Mouse (Mus musculus) neural tube, embryonic 14.5 days (tissue): ENCODE data around the gene Gm49383. TPM values are rescaled to one million over a fixed set of nuclear protein-coding genes. Genes with fewer than 3 reads are reported as not detected.
"Not testable (repeated sequence)": the region's sequence is repeated elsewhere in the genome, so short reads cannot be mapped to it uniquely, and the experiment has no call there.

Source experiments
- ATAC-seq: fragments of 200-750 bp; cut with Nextera tagmentation; 2 replicates; pipeline ENCODE4 v1.8.0; 2017; ENCODE audit warnings: low read depth, mild to moderate bottlenecking, moderate TSS enrichment, moderate library complexity
- H3K27ac ChIP-seq: fragments of 300-500 bp; sonication (generic); 2 replicates; pipeline ENCODE4 v1.5.1; 2014; ENCODE audit warnings: low read depth, mild to moderate bottlenecking, control low read depth, low read length, moderate library complexity, mixed read lengths
- H3K27me3 ChIP-seq: fragments of 300-500 bp; sonication (generic); 2 replicates; pipeline ENCODE4 v1.6.1; 2014; ENCODE audit warnings: low read length; ENCODE audit not compliant: control insufficient read depth, insufficient read depth
- H3K36me3 ChIP-seq: fragments of 300-500 bp; sonication (generic); 2 replicates; pipeline ENCODE4 v1.6.1; 2014; ENCODE audit warnings: low read length, mixed read lengths; ENCODE audit not compliant: control insufficient read depth, insufficient read depth
- H3K4me1 ChIP-seq: fragments of 300-500 bp; sonication (generic); 2 replicates; pipeline ENCODE4 v1.6.1; 2014; ENCODE audit warnings: low read length; ENCODE audit not compliant: control insufficient read depth, insufficient read depth
- H3K4me2 ChIP-seq: fragments of 300-500 bp; sonication (generic); 2 replicates; pipeline ENCODE4 v1.6.1; 2014; ENCODE audit warnings: mild to moderate bottlenecking, low read depth, low read length, control low read depth
- H3K4me3 ChIP-seq: fragments of 300-500 bp; sonication (generic); 2 replicates; pipeline ENCODE4 v1.5.1; 2014; ENCODE audit warnings: low read depth, low read length, control low read depth, mixed read lengths
- H3K9ac ChIP-seq: fragments of 300-500 bp; sonication (generic); replicated peaks from 2 replicates; pipeline ENCODE4 v1.6.1; 2014; ENCODE audit warnings: low read depth, mild to moderate bottlenecking, control low read depth, low read length, mixed read lengths
- H3K9me3 ChIP-seq: fragments of 300-500 bp; sonication (generic); 2 replicates; pipeline ENCODE4 v1.6.1; 2016; ENCODE audit warnings: low read length; ENCODE audit not compliant: control insufficient read depth
- WGBS: fragments of 180-500 bp; shearing (Covaris S2); extraction: QIAGEN DNeasy Blood & Tissue Kit; methylation state at CpG from one replicate; pipeline ENCODE4 v1.1.7; 2014; 5-methylcytosine and 5-hydroxymethylcytosine counted together
- polyA plus RNA-seq: library from polyadenylated mRNA; unstranded; fragments of >200 nt; fragmentation: Nextera tagmentation; extraction: Ambion mirVana; gene quantifications from 2 replicates; pipeline ENCODE4 v1.2.1, GENCODE M21; 2014

The Gm49383 gene
- polyA plus RNA-seq, 1 experiment from 2014 or later, result 11.8 TPM

GRCm38 (mm10) chr12:69177526-69177925 lies 19.4 kb downstream of the Gm49383 start:
- no peak overlapping the region for H3K9ac ChIP-seq
- no peaks in the 10 kb centered on the region for H3K36me3 ChIP-seq
- no peaks in the 10 kb centered on the region for H3K27me3 ChIP-seq
- no peak overlapping the region for H3K4me3 ChIP-seq
- H3K9me3 ChIP-seq, result no peaks in the 10 kb centered on the region
- ATAC-seq, result no peak
- H3K4me2 ChIP-seq, result no peak overlapping the region
- H3K27ac ChIP-seq, result no peak overlapping the region
- 68% methylated on average over 3 of the region's 3 CpGs for WGBS
- no peaks in the 10 kb centered on the region for H3K4me1 ChIP-seq

GRCm38 (mm10) chr12:69175975-69176374 lies 20.9 kb downstream of the Gm49383 start:
- Histone ChIP-seq H3K4me2 (no peak overlapping the region), H3K27ac (no peak overlapping the region)
- 97% methylated on average over 3 of the region's 3 CpGs for WGBS

GRCm38 (mm10) chr12:69171307-69171706 lies 25.6 kb downstream of the Gm49383 start:
- H3K4me2 ChIP-seq, result no peak overlapping the region
- WGBS, result 99% methylated on average over 2 of the region's 2 CpGs
- no peaks in the 10 kb centered on the region for H3K36me3 ChIP-seq
- no peak overlapping the region for H3K9ac ChIP-seq
- ATAC-seq, result no peak
- H3K27ac ChIP-seq, result no peak overlapping the region
- H3K4me3 ChIP-seq, result no peak overlapping the region
- no peaks in the 10 kb centered on the region for H3K27me3 ChIP-seq
- peaks cover 4% of the 10 kb centered on the region for H3K4me1 ChIP-seq
- H3K9me3 ChIP-seq, result no peaks in the 10 kb centered on the region

More at GRCm38 (mm10) chr12:69175975-69176374, 20.9 kb downstream of the Gm49383 start:
- H3K4me1 ChIP-seq, result no peaks in the 10 kb centered on the region
- no peaks in the 10 kb centered on the region for H3K27me3 ChIP-seq
- no peak for ATAC-seq
- H3K9me3 ChIP-seq, result no peaks in the 10 kb centered on the region
- H3K36me3 ChIP-seq, result no peaks in the 10 kb centered on the region
- H3K9ac ChIP-seq, result no peak overlapping the region
- H3K4me3 ChIP-seq, result no peak overlapping the region

DNA sequence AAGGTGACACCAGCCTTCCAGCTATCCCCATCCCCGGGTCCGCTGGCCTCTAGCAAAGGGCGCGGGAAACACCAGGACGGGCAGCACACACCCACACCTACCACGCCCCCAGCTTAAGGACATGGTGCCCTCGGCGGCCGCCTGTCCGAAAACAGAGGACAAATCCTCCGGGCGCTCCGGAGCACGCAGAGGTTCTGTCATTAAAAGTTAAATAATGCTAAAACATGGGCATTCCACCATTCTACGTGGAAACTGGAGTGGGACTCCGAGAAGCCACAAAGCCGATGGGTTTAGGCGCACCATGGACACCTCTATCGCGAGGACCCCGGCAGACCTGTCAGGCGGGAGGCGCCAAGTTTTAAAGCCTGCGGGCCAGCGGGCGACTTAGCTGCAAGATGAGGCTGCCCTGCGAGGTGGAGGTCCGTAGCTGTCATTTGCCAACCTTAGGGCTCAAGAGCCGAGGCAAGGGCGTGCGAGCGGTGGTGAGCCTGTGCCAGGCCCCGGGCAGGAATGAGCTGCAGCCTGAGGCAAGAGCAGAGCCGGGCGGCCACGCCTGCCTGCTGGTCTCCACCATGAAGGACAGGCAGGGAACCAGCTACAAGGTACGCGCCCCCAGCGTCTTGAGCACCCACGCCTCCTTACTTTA lies 28.3 kb downstream of the Gm49383 start, which contains the start of gene Lrr1:
Gene Lrr1 (plus strand): TSS at position 354 of the 646 bp plus-strand sequence.
- peak within 1 kb of the TSS; percentile 72 for H3K27ac ChIP-seq
- H3K27me3 ChIP-seq, result no peaks in the 10 kb centered on the region
- no peaks in the 10 kb centered on the region for H3K36me3 ChIP-seq
- H3K4me1 ChIP-seq, result peaks cover 4% of the 10 kb centered on the region
- ATAC-seq, result peak; percentile 95
- peak within 1 kb of the TSS; percentile 93 for H3K4me2 ChIP-seq
- H3K9ac ChIP-seq, result peak within 1 kb of the TSS; percentile 62
- no peaks in the 10 kb centered on the region for H3K9me3 ChIP-seq
- H3K4me3 ChIP-seq, result peak within 1 kb of the TSS; percentile 55
- WGBS, result under 1% methylated on average over 40 of the region's 40 CpGs

DNA sequence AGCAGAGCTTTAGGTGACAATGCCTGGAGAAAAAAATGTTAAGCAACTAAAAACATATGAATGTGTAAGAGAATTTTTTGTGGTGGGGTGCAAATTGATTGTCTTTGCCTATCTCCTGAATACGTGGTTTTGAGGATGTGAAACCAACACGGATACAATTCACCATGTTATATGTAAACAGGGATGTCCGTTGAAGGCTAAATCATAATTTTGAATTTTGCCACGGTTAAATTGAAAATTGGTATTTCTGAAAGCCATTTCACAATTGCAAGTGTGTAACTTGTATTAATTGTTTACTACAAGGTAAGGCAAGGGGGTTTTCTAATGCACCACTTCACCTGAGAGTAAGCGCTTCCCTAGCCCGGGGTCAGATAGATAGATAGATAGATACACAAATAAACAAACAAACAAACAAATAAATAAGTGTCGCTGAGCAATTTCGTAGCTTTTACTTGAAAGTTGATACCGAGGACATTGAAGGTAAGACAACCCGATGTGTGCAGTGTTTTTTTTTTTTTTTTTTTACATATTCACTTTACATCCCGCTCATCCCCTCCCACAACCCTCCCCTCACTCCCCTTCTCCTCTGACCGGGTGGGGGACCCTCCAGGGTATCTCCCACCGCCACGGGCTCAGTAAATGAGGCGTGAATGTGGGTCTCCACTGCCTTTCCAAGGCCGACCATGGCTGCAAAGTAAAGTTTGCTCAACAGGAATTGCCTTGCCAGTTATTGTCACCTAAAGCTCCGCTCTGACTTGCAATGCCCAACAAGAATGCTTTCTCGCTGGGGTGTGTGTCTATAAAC lies 29.0 kb downstream of the Gm49383 start:
- Histone ChIP-seq H3K4me1 (peaks cover 4% of the 10 kb centered on the region), H3K27me3 (no peaks in the 10 kb centered on the region), H3K36me3 (no peaks in the 10 kb centered on the region), H3K4me2 (peak overlapping the region; percentile 93), H3K4me3 (peak overlapping the region; percentile 55), H3K9ac (peak overlapping the region; percentile 62), H3K9me3 (no peaks in the 10 kb centered on the region), H3K27ac (peak overlapping the region; percentile 72)
- peak; percentile 66 for ATAC-seq
- WGBS, result 8% methylated on average over 18 of the region's 18 CpGs

GRCm38 (mm10) chr12:69166861-69167581 lies 29.9 kb downstream of the Gm49383 start:
- H3K9me3 ChIP-seq, H3K27me3 ChIP-seq, H3K9ac ChIP-seq, H3K4me3 ChIP-seq, H3K27ac ChIP-seq, H3K36me3 ChIP-seq, ATAC-seq, H3K4me2 ChIP-seq, H3K4me1 ChIP-seq: not testable (repeated sequence)
- 76% methylated on average over 8 of the region's 8 CpGs for WGBS

DNA sequence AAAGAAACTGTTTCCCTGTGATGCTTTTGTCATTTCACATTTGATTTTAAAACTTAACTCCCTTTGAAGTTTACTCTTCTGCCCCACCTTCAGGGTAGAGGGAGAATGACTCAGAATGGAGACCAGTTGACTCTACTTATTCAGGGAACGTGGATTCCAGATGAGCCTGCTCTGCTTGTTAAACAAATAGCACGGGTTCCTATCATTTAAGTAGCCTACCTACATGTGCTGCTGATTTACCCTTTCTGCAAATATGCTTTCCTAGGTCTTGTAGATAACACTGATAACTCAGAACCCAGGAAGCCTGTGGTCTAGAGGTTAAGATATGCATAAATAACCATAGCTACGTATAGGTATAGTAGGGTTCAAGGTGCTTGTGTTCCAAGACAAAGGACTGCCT lies 32.0 kb downstream of the Gm49383 start:
- H3K9me3 ChIP-seq, result no peaks in the 10 kb centered on the region
- 63% methylated on average over 3 of the region's 3 CpGs for WGBS
- no peak overlapping the region for H3K4me3 ChIP-seq
- peaks cover 4% of the 10 kb centered on the region for H3K4me1 ChIP-seq
- H3K36me3 ChIP-seq, result no peaks in the 10 kb centered on the region
- ATAC-seq, result no peak
- H3K9ac ChIP-seq, result no peak overlapping the region
- no peak overlapping the region for H3K4me2 ChIP-seq
- H3K27ac ChIP-seq, result no peak overlapping the region
- H3K27me3 ChIP-seq, result no peaks in the 10 kb centered on the region

- not testable (repeated sequence) for H3K4me1 ChIP-seq, H3K4me3 ChIP-seq, H3K9me3 ChIP-seq, ATAC-seq, H3K27me3 ChIP-seq, H3K4me2 ChIP-seq, H3K9ac ChIP-seq, H3K36me3 ChIP-seq, H3K27ac ChIP-seq
- 78% methylated on average over 4 of the region's 4 CpGs for WGBS
Observed at GRCm38 (mm10) chr12:69163586-69163985, 33.3 kb downstream of the Gm49383 start.

GRCm38 (mm10) chr12:69160677-69161076 lies 36.2 kb downstream of the Gm49383 start:
- not testable (repeated sequence) for H3K4me3 ChIP-seq, H3K4me1 ChIP-seq, H3K9me3 ChIP-seq, H3K36me3 ChIP-seq, H3K4me2 ChIP-seq, H3K27me3 ChIP-seq, H3K9ac ChIP-seq, ATAC-seq, H3K27ac ChIP-seq
- WGBS, result 69% methylated on average over 2 of the region's 2 CpGs
